Mouse (Mus musculus): Measurements from ENCODE around the gene Gm10220.
"Not testable (repeated sequence)": the region's sequence is repeated elsewhere in the genome, so short reads cannot be mapped to it uniquely, and the experiment has no call there.

GRCm38 (mm10) chr5:26105262-26105661 lies 16.0 kb downstream of the Gm10220 start, which contains the start of gene 5031410I06Rik:
- not testable (repeated sequence) for TF ChIP-seq POLR2A (IDR thresholded peaks at IDR 0.05; ENCODE audit: borderline replicate concordance, low read depth, low read length); CTCF (IDR thresholded peaks at IDR 0.05; ENCODE audit: low read depth, low read length)

All from bone marrow macrophage, adult 2 months (primary cell).